Mouse (Mus musculus) G1E (cell line): ENCODE measurements around the gene Rgs3.

Source experiments
- CTCF ChIP-seq: IDR thresholded peaks from 2 replicates; pipeline ENCODE4 v1.5.1; 2012; ENCODE audit warnings: low read depth, low read length, inconsistent platforms, mixed read lengths
- GATA1 ChIP-seq: IDR thresholded peaks from 2 replicates; pipeline ENCODE4 v1.6.1; 2012; ENCODE audit warnings: borderline replicate concordance, low read length, inconsistent platforms, mixed read lengths
- GATA2 ChIP-seq: IDR thresholded peaks from 2 replicates; pipeline ENCODE4 v1.6.1; 2012; ENCODE audit warnings: low read depth, low read length, inconsistent platforms, borderline replicate concordance
- POLR2AphosphoS5 ChIP-seq: IDR thresholded peaks from 2 replicates; pipeline ENCODE4 v1.6.1; 2012; ENCODE audit warnings: low read depth, low read length, inconsistent platforms; ENCODE audit not compliant: insufficient replicate concordance
- TAL1 ChIP-seq: conservative IDR thresholded peaks from 2 replicates; pipeline ENCODE4 v1.6.1; 2012; ENCODE audit warnings: low read depth, low read length, inconsistent platforms, mixed read lengths

- TF ChIP-seq GATA2 (no peak), CTCF (no peak), TAL1 (no peak), POLR2AphosphoS5 (no peak), GATA1 (no peak)
These were observed 44.0 kb downstream of the Rgs3 start for GRCm38 (mm10) chr4:62603607-62604006.
